Mouse (Mus musculus): ENCODE measurements around the gene Cnot3.

GRCm38 (mm10) chr7:3692382-3692986, 47.4 kb downstream of the Cnot3 start, which contains the start of gene Tsen34:
- TF ChIP-seq POLR2A (IDR thresholded peaks at IDR 0.05; ENCODE audit: borderline replicate concordance, extremely low read depth, low read depth, low read length) (no peak), CTCF (IDR thresholded peaks at IDR 0.05; ENCODE audit: insufficient read depth, low read length) (no peak)
